Mouse (Mus musculus): ENCODE measurements around the gene C1qtnf1. TPM values are rescaled to one million over a fixed set of nuclear protein-coding genes. Genes with fewer than 3 reads are reported as not detected.

Gene C1qtnf1
- total RNA-seq, 2 experiments from 2014 or later, result 6.6 to 6.9 TPM

GRCm38 (mm10) chr11:118471676-118472075, 43.7 kb downstream of the C1qtnf1 start:
- DNase-seq (ENCODE audit: low spot score), result no peak

- no peak for DNase-seq (ENCODE audit: low spot score)
Observed at GRCm38 (mm10) chr11:118473161-118473560, 45.2 kb downstream of the C1qtnf1 start.

DNA sequence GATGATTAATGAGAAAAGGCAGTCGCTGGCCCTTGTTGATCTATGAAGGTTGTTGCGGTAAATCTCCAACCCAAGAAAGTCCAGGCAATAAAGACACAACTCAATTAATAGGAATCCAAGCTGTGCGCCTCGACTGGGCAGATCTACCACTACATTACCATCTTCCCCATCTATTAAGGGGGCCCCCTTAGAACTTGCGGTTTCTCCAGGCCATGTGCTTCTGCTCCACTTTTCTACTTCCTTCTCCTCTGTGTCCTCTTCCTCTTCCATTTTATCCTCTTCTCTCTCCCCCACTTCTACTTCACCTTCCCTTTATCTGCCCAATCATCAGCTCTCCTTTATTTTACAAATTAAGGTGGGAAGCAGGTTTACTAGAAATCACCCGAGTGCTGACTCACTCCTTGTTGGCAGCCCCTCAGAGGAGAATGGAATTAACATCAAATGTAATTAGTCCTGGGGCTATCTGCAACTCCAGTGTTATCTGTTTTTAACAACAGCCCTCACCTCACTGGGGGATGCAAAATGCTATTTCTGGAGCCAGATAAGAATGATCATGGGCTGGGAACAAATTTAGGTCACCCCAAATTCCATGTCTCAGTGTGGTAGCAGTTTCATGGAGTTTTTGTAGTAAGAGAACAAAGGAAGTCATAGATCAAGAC, 46.0 kb downstream of the C1qtnf1 start:
- no peak for DNase-seq (ENCODE audit: low spot score)

DNA sequence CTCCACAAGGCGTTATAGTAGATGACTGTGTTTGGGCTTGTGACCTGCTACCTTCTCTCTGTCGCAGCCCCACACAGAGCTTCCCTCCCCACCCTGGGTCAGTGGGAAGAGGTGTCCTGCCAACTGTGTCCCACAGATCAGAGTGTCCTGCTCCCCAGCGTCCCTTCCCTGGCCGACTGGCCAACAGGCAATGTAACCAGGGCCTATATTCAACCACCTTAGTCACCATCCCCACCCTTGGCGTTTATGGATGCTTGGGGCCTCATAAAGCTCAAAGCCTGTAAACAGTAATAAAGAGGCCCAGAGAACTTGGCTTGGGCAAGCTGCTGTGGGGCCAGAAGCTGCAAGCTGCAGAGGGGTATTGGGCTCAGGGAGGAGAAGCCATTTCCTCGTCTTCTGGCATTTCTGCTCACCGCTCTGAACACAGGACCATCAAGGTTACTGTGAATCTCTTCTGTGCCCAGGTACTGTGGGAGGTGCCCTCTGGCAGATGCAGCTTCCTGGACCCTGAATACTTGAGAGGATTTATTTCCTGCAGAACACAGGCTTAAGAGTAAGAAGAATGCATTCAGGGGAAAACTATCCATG, 47.6 kb downstream of the C1qtnf1 start:
- no peak for DNase-seq (ENCODE audit: low spot score)

DNA sequence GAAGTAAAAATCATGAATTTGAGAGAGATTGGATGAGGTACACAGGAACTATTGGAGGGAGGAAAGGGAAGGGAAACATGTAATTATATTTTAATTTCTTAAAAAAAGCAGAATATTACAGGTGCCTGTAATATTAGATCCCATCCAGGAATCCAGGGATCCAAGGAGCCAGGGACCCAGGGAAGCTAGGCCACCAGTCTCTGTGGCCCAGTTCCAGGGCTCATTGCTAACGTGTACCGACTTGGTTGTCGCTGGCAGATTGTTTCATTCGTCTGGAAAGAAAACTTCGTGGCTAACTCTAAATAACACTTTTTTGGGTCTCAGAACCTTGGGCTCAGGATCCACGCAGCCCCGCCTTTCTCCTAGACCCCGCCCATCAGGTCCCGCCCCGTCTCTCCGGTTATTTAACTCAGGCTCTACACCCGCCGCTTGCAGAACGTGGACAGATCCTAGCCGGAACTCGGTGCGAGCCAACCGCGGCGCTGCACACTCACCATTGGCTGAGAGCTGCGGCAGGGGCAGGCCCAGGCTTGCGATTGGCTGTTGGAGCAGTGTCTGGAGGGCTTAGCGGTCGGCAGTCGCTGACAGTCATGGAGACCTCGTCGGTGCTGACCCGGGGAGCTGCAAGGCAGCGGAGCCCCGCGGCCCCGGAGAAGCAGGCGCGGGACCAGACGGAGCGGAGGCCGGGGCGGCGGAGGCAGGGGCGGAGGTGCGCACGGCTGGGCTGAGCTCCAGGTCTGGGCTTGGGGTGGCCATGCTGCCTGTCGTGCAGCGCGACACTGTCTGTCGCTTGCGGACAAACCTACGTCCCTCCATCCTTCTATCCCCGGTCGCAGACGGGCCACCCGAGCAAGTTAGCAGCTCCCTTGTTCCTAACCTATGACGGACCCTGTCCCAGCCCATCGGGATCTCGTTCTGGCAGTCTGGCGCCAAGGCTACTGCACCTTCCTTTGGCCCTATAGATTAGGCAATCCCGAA, 48.7 kb downstream of the C1qtnf1 start, which contains the start of gene Engase:
Gene Engase, plus strand, starts transcription at position 434 of the 978 bp plus-strand sequence.
- peak; percentile 97 for DNase-seq (ENCODE audit: low spot score)

GRCm38 (mm10) chr11:118479776-118480175, 51.8 kb downstream of the C1qtnf1 start:
- DNase-seq (ENCODE audit: low spot score), result no peak

DNA sequence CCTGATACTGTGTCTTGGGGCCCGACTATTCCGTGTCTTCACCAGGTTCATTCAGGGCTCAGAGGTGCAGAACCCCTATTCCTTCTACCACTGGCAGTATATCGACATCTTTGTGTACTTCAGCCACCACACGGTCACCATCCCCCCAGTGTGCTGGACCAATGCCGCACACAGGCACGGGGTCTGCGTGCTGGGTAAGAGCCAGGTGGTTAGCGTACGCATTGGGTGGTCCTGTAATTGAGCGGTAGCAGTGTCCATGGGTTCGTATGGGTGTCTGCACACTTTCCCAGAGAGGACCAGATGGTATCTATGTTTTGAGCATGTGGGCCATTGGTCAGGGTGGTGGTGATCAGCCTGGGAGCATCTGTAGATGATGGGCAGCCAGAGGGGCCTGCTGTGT, 53.2 kb downstream of the C1qtnf1 start:
- no peak for DNase-seq (ENCODE audit: low spot score)

DNA sequence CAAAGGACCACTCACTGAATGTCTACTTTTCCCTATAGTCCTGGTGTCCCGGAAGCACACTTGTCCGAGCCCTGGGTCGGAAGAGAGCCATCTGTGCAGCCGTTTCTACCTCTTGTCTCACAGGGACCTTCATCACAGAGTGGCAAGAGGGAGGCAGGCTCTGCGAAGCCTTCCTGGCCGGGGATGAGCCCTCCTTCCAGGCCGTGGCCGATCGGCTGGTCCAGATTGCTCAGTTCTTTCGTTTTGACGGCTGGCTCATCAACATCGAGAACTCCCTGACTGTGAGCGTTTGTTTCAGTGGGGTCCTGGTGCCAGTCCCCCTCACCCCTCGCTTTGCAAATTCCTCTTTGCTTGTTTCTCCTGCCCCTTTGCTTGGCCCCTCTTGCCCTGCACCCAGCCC, 53.7 kb downstream of the C1qtnf1 start:
- no peak for DNase-seq (ENCODE audit: low spot score)

DNA sequence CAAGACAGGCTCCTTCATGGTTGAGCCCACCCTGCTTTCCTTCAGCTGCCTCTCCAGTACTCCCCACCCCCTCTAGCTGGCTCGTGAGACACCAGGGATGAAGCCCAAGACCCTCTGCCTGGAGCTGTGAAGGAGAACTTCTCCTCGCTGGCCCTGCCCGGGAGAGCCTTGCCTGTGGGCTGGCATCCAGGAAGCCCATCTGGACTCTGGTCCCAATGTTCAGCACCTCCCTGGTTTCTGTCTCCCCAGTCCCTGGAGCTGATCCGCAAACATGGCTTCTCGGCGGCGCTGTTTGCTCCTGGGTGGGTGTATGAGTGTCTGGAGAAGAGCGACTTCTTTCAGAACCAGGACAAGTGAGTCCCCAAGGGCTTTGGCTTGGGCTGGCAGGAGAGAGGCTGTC, 56.2 kb downstream of the C1qtnf1 start:
- DNase-seq (ENCODE audit: low spot score), result no peak

- DNase-seq (ENCODE audit: low spot score), result no peak
Observed at GRCm38 (mm10) chr11:118485338-118485737, 57.3 kb downstream of the C1qtnf1 start.

- DNase-seq (ENCODE audit: low spot score), result no peak
Observed at GRCm38 (mm10) chr11:118485780-118486179, 57.8 kb downstream of the C1qtnf1 start.

DNA sequence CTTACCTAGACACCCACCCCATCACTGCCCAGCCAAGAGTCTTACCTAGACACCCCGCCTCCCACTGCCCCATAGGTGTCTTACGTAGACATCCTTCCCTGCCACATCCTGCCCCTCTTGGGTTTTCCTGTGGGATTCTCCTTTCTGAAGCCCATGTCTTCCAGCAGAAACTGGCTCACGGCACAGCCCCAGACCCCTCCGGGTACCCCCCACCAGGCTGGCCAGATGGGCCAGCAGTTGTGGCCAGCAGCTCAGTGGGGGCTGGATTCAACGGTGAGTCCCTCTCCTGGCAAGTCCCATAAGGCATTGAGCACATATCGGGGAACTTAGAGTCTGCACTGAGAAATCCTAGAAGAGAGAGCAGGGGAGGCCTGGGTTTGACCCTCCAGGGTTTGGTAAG, 58.3 kb downstream of the C1qtnf1 start:
- no peak for DNase-seq (ENCODE audit: low spot score)

DNA sequence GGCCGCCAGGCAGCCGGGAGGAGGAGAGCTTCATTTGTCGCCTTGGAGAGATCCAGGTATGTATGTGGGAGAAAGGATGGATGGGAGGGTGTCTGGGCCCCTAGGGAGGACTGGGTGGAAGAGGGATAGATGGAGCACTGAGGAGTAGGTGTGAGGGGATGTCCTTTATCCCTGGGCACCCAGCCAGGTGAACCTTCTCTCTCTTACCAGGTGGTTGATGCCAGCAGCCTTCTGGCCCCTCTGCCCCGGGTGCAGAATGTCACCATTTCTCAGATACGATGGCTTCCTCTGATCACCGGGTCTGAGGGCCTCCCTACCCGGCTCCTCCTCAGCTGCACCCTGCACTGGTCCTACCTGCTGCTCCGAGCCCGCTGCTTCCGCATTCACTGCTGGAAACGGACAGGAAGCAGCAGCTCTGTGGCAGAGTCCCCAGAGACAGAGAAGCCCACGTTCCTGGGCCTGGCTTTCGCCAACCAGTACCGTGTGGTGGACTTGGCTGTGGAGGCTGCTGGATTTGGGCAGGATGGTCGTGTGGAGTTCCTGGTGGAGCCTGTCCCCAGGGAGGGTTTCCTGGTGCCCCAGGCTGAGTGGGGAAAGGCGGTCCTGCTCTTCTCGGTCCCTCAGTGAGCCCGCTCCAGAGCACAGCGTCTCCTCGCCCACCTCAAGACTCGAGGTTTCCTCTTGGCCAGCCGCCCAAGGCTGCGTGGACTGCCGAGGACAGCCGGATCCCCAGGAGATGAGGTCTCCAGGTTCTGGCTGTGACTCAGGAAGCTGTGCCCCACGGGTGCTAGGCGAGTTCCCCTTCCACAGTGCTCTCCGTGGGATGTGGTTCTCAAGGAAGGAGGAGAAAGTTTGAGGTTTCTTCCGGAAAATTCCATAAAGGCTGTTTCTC, 59.1 kb downstream of the C1qtnf1 start:
- DNase-seq (ENCODE audit: low spot score), result no peak

DNA sequence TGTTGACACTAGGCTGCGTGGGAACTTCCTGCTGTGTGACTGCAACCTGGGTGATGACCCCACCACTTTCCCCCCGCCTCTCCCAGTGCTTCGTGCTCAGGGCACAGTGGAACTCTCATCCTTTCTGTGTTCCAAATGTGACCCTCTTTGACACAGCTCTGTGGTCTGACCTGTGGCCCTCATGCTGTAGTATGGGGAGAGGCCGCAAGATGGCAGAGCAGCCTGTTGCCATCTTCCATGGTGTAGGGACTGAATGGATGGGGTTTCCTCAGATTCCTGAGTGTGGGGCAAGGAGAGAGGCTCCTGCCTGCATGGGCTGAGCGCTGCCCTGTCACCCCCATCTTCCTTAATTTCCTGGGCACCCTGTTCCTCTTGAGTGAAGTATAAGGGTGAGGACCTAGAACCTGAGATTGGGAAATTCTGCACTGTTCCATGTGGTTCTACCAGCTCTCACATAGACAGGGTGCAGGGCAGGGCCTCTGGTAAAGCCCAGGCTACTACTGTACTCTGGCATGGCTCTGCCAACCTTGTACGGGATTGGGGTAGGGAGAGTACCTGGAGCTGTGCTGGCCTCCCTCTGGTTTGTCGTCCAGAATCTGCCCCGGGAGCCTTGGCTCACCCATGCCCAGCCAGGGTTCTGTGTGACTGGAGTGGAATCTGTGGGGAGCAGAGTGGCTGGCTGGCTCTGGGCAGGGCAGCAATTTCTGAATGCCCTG, 60.3 kb downstream of the C1qtnf1 start:
- DNase-seq (ENCODE audit: low spot score), result no peak

- no peak for DNase-seq (ENCODE audit: low spot score)
Observed at GRCm38 (mm10) chr11:118488907-118489270, 60.9 kb downstream of the C1qtnf1 start.

- peak; percentile 81 for DNase-seq (ENCODE audit: low spot score)
Observed at GRCm38 (mm10) chr11:118490566-118491218, 62.7 kb downstream of the C1qtnf1 start.

DNA sequence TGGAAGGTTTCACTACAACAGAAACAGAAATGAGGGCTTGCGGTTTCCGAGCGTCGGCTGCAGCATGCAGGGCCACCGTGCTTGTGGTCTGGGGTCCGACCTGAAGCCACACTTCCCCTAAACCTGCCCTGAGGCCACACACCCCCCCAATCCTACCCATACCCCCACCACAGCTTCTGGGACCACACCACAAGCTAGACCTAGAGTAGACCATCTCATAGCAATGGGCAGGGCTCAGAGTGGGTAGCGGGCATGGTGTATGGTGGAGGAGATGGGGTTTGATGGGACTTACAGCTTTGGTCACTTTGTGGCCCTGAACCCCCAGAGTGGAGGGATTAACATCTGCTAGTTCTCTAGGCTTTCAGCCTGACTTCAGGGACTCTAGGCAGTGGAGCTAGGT, 63.2 kb downstream of the C1qtnf1 start:
- no peak for DNase-seq (ENCODE audit: low spot score)

GRCm38 (mm10) chr11:118493458-118493857, 65.5 kb downstream of the C1qtnf1 start:
- DNase-seq (ENCODE audit: low spot score), result no peak

- DNase-seq (ENCODE audit: low spot score), result no peak
Observed at GRCm38 (mm10) chr11:118494001-118494737, 66.2 kb downstream of the C1qtnf1 start.
